Mouse (Mus musculus) erythroid progenitor cell, adult 5-6 weeks (primary cell): ENCODE measurements around the gene Otp. TPM values are rescaled to one million over a fixed set of nuclear protein-coding genes. Genes with fewer than 3 reads are reported as not detected.

Experiments used
- ATAC-seq: replicated peaks from 2 replicates; pipeline ENCODE4 v1.8.0; 2016; ENCODE audit warnings: moderate number of reproducible peaks, mild to moderate bottlenecking, moderate TSS enrichment, inconsistent platforms; ENCODE audit not compliant: poor library complexity, low FRiP score, severe bottlenecking
- total RNA-seq, 2 experiments: library from RNA; stranded (forward) in 1 of 2; stranded (reverse) in 1 of 2; fragments of 150-400 nt in 1 of 2; fragments of 186-747, 209-891 nt in 1 of 2; gene quantifications; 2 replicates each; pipeline versions ENCODE4 v1.2.3 to v1.2.4; 2015 to 2017; ENCODE audit warnings: low replicate concordance in 2 of 2

The Otp gene
- not detected in 2 replicates for total RNA-seq (2015; ENCODE audit: low replicate concordance)
- total RNA-seq (2017; ENCODE audit: low replicate concordance): not detected in 2 replicates

DNA sequence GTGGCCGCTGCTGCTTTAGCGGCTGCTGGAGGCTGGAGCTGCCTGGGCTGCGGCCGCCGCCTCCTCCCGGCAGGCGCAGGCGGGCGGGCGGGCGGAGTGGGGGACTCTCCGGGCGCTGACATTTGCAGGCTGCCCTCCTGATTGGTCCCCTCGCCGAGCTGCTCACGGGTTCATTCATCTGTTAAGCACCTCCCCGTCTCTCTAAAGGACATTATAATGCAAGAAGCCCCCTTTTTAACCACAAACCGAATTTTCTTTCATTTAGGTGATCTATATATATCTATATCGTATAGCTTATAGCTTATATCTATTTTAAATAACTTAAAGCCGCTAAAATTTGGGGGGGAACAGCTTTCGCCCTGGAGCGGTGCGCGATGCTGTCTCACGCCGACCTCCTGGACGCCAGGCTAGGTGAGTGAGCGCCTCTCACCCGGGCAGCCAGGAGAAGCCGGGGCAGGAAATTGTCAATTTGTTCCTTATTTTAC, at the start of gene Otp:
Gene Otp, plus strand, starts transcription at position 207 of the 485 bp plus-strand sequence.
- no peak for ATAC-seq

DNA sequence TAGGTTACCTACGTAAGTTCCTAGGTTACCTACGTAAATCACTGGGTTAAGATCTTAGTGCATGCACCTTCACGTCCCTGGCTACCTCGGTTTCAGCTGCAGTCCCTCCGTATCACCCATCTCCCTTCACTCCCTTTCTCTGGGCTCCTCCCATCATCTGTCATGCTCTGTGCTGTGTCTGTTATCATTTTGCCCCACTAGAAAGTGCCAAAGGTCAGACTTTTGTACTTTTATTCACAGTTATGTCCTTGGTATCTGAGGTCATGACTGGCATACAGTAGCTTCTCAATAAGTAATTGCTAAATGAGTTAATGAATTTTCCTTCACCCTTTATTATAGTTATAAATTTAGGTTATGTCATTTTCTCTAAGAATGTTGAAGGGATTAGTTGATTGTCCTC, 49.0 kb upstream of the Otp start:
- no peak for ATAC-seq

DNA sequence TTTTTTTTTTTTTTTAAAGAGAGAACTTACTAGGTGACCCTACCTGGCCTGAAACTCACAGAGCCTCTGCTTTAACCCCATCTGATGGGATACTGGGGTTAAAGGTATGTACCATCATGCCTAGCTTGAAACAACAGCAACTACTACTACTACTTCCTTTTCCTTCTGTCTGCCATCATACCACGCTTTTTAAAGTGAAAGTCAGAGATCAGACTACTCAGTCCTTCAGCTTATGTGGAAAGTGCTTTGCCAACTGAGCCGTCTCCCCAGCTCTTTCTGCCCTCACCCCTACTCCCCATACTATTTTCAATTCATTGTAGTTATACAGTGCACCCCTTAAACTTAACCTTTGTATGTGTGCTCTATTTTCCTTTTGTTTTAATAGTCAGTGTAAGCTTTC, 48.4 kb upstream of the Otp start:
- no peak for ATAC-seq

DNA sequence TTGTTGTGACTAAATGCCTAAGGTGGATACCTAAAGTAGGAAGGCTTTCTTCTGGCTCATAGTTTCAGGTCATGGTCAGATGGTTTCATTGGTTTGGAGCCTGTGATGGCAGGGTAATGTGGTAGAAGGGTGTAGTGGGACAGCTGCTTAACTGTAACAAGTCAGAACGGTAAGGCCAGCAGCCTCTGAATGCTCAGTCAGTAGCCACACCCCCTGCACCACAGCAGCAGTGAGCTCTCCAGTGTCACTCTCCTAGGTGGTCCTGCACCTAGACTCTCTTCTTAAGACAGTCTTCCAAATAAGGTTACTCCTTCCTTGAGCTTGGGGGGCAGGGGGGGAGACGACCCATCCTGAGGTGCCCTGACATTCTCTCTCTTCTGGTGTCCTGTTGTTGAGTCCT, 47.6 kb upstream of the Otp start:
- ATAC-seq: no peak

DNA sequence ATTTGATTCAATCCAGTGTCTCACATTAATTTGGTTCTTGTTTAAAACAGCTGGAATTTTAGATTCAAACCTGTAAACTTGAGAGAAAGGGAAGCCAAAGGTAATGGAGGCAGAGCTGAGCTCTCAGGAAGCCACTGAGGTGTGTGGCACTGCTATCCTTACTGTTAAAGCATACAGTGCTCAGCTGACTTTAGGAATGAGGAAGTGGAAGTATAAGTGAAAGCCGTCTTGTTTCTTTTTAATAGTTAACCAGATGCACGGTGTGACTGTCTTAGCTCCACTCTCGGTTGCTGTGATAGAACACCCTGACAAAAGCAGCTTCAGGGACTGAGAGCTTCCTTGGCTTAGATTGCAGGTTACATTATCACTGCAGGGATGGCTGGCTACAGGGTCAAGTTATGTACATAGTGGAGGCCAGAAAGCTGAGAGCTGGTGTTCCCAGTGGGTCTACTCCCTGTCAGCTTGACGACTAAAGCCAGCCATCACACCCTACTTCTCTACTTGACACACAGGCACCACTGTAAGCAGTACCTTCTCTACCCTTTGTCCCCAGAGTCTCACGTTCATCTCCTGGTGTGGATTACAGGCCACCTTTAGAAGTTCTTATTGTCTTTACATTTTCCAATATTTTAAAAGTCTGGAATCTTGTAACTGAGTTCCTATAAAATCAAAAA, 37.2 kb upstream of the Otp start:
- no peak for ATAC-seq

DNA sequence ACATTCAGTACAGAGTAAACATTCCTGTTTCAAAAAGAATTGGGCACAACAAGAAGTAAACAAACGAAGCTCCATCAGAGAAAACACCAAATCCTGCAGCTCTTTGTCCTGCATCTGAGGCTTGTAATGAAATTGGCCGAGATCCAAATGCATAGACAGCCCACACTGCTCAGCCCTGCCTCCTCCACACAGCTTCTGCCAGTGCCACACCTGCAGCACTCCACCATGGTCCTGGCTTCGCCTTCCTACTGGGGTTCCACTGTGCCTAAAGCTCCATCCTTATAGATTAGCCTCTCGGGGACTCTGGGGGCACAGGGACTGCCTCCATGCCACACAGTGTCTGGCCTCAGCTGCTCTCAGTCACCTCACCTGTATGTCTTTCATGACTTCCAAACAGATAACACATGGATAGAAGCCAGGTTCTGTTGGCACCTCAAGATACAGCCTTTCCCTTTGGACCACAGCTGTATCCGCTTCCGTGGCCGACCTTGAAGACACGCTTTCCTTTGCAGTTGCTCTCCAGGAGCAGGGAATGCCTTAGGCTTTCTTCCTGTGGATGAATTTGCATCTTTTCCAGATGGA, 36.6 kb upstream of the Otp start:
- no peak for ATAC-seq

DNA sequence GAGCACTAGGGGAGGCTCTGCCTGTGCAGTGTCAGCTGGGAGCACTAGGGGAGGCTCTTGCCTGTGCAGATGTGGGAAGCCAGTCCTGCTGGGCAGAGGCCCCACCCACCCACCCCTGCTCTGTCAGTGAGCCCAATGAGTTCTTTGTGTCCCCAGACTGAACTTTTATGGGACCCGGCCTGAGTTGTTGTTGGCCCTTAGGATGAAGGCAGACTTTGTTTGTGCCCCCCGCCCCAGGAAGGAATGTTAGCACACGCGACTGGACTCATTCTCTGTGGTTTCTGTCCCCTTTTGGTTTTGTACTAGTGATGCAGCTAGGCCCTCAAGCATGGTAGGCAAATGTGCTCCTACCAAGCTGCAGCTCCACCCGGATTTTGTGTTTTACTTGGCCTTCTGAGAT, 32.2 kb upstream of the Otp start:
- no peak for ATAC-seq

DNA sequence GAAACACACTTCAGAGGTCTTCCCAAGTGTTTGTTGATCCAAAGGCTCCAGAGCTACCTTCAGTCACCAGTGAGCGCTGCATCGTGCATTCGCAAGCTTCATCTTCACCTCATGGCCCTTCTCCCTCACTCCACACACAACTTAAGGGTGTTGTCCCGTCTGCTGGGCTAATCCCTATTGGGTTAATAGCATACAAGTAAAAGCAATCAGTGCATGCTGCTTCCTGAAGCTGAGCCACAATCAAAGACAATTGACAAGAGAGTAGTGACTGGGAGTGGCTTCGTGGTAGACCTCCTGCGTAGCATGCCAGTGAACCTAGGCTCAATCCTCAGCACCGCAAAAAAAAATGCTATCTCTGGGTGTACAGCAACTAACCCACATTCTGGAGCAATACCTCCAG, 27.5 kb upstream of the Otp start:
- no peak for ATAC-seq

DNA sequence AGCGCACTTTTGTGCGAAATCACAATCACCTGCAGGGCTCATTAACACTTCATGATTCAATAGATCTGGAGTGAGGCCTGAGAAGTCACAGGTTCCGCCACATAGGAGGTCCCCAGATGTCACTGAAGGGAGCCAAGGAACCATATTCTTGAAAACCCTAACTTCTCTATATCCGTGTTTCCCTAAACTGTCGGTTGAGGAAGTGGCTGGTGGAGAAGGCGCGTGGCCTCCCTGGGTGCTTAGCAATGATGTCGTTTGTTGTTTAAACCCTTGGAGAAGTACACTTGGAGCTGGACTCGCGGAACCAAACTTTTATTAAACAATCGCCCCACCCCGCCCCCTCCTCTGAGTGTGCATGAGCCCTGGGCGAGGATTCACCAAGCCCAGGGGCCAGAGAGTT, 26.1 kb upstream of the Otp start:
- no peak for ATAC-seq

DNA sequence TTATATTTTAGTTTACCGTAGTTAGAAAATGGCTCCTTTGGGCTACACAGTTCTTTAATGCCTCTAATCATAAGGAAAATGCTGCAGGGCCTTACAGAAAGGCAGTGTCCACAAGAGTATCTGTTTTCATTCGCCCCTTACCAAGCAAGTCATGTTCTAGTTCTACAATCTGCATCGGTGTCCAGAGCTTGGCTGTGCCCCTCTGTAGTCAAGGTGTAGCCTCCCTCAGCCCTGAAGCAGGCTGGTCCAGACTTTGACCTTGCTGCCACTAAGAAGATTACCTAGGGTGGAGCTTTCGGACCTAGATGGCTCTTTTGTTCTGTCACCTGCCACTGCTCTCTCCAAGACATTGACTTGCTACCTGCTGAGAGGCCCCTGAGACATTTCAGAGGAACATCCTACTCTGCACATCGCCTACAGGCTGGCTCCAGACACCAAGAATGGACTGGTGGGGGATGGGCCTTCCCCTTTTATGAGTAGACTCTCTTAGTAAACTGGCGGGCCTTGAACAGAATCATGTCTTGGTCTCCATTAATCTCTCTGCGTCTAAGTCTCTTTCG, 17.3 kb upstream of the Otp start:
- no peak for ATAC-seq

DNA sequence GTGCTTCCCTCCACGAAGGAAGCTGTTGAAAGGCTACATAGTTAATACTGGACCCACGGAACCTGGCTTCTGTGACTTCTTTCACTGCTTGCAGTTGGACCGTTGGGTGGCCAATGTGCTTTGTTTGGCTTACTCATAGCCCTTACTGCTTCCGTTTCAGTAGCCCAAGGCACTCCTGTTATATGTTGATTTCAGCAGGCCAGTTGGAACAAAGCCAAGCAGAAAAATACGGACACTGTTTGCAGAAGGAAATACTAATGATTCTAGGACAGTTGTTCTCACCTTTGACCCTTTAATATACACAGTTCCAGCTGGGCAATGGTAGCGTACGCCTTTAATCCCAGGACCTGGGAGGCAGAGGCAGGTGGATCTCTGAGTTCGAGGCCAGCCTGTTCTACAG, 16.1 kb upstream of the Otp start:
- no peak for ATAC-seq

DNA sequence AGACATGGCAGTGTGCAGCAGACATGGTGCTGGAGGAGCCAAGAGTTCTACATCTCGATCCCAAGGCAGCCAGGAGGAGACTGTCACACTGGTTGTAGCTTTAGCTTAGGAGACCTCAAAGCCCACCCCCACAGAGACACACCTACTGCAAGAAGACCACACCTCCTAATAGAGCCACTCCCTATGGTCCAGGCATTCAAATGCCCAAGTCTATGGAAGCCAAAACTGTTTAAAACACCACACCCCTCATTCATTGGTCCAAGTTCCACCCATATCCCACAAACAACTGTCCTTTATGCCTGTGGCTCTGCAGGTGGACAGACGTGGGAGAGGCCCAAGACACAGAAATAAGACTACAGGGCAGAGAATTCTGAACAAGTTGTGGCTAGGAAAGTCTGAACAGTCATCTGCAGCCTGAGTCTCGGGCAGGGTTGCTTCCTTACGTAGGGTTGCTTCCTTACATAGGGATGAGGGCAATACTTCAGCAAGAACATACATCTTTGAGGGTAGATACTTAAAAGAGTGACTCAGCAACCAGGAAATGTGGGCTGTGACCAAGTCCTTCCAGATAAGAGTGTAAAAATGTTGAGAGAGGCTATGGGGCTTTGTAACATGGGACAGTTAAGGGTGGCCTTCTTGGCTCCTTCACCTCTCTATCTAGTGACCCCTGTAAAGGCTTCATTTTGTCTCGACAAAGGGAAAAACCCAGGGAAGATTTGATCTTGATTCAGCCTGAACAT, 12.7 kb upstream of the Otp start:
- ATAC-seq: no peak

DNA sequence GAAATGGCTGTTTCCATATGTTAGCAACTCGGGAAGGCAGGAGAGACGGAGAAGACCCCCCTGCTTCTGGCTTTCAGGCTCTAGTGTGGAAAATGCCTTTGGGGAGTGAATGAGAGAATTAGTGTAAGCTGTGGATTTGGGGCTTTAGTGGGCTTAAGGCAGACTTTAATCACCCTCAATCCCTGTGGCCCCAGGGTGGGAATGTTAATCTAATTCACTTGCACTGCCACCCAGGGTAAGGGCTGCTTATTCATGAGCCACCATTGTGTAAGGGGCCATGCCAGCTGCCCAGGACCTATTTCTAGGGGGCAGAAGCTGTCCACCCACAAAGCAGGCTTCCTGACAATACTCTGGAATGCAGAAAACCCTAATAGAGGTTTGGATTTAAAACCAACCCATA, 8.5 kb upstream of the Otp start:
- ATAC-seq: no peak

DNA sequence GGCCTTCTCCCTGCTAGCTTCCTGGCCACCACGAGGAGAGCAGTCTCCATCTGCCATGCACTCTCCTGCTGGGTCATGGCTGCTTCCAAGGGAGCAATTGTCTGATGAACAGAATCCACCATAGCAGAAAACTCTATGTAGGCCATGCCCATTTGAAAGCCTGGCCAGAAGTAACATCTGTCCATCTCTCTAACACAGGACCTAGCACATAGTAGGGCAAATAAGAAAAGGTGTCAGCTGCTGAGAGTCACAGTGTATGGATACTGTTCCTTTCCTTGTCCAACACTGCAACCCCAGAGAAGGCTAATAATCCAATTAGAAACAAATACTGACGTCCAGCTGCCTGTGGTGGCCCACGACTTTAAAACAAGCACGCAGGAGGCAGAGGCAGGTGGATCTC, 7.6 kb upstream of the Otp start:
- ATAC-seq: no peak

DNA sequence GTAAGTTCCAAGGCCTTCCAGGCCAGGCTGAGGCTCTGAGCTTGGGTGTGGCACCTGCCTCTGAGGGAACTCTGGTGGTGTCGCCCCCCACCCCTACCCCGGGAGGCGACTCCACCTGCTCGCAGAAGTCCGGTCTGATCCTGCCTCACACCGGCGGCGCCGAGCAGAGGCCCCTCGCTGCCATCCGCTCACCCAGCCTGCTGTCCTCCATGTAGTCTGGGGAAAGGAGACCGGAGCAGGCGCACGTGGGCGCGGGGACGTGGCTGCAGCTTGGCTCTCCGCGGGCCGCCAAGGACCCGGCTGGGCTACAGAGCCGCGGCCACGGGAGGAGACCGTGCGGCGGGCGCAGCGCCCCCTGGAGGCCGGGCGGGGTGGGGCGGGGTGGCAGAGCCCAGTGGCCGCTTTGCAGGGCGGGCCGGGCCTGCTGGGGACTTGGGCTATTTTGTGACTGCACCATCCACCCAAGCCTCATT, 6.9 kb upstream of the Otp start:
- no peak for ATAC-seq

DNA sequence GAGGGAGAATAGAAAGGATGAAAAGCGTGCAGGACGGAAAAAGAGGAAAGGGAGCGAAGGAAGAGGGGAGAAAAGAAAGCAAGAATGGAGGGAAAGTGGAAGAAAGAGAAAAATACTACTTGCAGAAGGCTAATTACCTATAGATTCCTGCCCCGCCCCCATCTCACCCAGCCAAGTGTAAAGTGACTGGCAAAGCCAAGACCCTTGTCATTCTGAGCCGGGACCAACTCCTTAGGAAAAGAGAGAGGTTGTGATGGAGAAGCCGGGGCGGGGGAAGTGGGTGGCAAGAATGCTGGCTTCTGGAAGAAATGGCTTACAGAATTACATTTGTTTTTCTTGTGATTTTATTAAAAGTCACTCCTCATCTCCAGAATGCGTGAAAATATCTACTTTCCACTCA, 5.9 kb upstream of the Otp start:
- ATAC-seq: no peak

DNA sequence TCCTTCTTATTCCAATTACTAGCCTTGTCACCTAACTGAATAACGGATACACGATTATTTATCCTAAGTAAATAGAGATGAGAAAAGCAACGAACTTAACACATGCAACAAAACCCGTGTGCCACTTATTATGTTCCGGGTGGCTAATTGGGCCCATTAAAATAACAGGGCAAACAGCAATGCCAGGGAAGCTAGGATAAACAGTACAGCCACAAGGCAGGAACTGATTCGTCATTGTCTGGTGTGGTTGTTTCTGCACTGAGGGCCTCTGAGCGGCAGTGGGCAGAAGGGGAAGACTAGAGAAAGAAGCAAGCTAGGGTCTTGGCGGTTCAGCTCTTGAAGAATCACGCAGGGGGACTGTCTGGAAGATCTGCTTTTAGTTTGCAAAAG, 5.3 kb upstream of the Otp start:
- no peak for ATAC-seq

DNA sequence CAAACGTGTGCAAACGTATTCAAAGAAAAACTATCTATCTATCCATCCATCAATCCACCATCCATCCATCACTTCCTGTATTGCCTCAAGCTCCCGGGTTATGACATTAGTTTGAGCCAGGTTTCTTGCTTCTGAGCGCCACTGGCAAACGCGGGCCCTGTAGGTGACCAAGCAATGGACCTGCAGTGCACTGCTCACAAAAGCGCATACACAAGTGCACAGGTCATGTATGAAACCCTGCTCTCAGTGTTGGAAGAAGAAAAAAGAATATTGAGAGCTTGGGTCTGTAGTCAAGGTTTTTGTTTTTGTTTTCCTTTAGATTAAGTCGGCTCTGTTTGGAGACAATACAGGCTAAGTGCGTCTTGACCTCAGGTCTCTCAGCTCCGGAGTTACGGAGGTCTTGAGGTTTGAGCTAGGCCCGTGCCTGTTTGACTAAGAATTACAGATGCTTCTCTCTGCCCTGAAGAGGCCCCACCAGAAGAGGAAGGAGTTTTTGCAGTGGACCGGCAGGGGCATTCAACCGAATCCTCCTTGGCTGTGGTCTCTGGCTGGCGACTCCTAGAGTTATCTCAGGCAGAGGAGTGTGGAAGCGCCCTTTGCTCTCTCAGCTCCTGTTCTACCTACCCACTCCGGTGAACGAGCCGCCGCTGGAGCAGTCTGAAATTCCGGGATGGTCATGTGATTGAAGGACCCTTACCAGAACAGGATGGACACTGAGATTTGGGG, 4.8 kb upstream of the Otp start:
- ATAC-seq: no peak

DNA sequence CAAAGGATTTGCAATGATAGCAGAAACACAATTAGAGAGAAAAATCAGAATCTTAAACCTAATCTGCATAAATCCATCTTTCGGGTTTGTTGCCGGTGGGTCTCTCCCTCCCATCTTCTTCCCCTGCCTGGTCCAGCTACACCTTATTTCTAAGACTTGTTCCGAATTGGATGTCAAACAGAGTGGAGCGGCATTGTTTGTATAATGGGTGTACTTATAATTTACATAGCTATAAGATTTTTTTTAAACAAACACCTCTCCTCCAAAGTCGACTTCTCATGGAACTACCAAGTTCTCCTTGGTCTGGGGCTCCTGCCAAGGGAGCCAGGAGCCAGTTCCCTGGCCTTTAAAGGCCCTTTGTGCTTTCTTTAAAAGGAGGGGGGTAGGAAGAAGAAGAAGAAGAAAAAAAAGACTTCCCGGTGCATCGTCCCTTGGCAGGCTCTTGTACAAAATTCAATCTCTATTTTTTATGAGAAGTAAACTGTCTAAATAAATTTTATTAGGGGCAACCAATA, 3.5 kb upstream of the Otp start:
- no peak for ATAC-seq

DNA sequence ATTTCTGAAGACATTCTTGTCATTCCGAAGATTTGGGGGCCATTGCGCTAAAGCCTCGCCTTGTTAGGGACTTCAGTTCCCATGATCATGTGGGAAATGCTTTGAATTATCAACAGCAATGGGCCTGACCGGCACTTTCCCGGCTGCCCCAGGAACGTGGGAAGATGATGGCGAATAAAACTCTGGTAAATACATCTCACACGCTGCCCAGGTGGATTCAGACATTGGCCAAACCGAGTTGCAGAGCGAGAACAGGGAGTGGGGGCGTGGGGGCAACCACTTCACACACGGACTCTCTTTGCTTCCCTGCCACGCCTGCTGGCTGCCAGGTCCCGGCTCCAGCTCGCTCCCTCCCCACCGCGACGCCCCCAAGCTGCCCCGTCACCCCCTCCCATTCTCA, 3.0 kb upstream of the Otp start:
- ATAC-seq: no peak
